Mouse (Mus musculus): ENCODE results near the gene Apom.
"Not testable (repeated sequence)": the region's sequence is repeated elsewhere in the genome, so short reads cannot be mapped to it uniquely, and the experiment has no call there.

The Apom gene

DNA sequence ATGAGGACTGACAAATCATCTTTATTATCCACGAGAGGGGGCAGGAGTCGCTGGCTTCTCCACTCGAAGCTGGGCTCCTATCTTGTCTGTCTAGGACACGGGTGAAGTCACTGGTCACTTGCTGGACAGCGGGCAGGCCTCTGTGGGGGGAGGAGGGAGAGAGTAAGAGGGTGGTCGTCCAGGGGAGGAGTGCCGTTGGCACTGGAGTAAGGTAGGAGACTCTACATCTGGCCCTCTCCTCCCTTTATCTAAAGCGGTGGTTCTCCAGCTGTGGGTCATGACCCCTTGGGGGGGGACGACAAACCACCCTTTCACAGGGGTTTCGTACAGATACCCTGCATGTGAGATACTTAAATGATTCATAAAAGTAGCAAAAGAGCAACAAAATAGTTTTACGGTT lies 2.9 kb downstream of the Apom start:
- no peak for DNase-seq (ENCODE audit: extremely low read depth, low read depth)

DNA sequence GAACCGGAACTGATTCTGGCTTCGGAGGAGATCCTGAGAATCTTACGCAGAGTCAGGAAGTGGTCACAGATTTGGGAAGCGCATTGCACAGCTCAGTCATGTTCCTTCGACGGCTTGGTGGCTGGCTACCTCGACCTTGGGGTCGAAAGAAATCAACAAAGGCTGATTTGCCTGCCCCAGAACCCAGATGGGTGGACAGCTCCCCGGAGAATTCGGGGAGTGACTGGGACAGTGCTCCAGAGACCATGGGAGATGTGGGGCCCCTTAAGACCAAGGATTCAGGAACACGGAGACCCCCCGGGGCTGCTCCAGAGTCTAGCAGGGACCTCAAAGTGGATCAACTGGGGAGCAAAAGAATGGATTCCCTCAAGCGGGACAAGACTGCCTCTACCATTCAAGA lies 4.8 kb downstream of the Apom start:
- DNase-seq (ENCODE audit: extremely low read depth, low read depth): no peak

DNA sequence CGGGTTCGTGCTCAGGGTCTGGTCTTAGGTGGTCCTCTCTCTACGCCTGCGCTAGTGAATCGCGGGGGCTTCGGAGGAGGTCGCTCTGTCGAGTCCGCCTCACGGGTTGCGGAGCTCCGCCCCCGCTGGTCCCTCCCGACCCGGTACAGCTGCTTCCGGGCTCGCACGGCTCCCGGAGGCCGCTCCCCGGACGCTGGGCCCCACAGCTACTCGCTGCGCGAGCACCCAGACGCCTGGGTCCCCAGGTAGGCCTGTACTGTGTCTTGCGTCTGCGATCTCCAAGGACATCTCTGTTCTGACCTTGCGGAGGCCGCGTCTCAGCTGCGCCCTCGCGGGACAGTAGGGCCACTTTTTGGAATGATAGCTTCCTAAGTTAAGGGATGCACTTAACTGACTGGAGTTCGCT lies 5.6 kb downstream of the Apom start, which contains the start of gene D17H6S53E:
TSS of gene D17H6S53E (plus strand) at position 168 of the 406 bp plus-strand sequence.
- DNase-seq (ENCODE audit: extremely low read depth, low read depth): no peak

DNA sequence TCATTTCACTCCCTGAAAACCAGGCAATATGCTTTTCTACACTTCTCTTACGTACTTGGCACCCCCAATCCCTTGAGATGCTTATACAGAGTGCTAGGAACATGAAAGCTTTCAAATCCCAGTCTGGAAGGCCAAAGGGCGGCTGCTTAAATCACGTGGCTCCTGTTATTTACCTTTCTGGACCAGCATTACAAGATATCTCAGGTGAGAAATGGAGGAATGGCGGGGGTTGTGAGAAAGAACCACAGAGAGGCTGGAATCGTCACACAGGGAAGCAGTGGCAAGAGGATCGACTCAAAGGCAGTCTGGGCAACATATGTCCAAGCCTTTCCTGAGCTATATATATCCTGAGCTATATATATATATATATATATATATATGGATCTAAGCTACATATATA lies 6.3 kb downstream of the Apom start:
- no peak for DNase-seq (ENCODE audit: extremely low read depth, low read depth)

GRCm38 (mm10) chr17:35125081-35125480 lies 6.8 kb downstream of the Apom start:
- no peak for DNase-seq (ENCODE audit: extremely low read depth, low read depth)

DNA sequence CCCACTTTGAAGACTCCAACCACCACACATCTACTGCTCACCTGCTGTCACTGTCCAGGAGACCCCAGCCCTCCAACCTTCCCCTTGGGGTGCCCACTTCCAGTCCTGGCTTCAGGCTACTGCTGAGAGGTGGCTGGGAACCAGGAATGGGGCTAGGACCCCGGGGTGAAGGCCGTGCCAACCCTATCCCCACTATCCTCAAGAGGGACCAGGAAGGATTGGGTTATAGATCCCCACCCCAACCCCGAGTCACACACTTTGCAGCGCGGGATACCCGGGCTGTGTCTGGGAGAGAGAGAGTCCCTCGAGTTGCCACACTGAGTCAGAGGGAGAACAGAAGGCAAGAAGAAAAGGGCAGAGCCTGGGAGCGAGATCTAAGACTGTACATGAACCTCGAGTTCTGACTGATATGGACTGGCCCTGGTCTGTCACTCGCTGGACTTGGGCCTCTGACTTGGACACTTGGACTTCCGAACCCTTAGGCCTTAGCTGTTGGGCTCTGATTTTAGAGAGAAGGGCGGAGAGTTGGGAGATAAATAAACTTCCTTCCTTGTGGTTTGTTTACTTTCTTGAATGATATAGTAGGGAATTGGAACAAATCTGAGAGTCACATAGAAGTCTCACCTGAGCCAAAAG lies 7.5 kb downstream of the Apom start:
- not testable (repeated sequence) for DNase-seq (ENCODE audit: extremely low read depth, low read depth)

GRCm38 (mm10) chr17:35123287-35123686 lies 8.6 kb downstream of the Apom start:
- DNase-seq (ENCODE audit: extremely low read depth, low read depth): not testable (repeated sequence)

DNA sequence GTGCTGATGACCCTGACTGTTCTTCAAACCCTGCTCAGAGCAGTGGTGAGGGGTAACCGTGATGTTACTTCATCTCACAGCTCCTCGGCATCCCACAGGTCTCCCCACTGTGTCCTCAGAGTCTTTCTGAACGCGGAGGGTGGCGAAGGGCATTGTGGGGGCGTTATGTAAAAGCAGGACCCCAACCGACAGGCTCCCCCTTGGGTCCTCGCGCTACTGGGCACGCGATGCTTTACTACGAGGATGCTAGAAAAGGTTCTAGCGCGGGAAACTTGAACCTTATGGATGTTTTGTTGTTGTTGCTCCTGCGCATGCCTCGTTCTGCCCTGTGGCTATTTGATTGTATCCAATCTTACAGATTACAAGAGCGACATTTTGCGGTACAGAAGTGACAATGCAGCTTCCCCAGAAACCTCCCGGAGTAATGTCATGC lies 10.0 kb downstream of the Apom start, which contains the start of gene Csnk2b:
TSS of gene Csnk2b (minus strand) at position 183 of the 433 bp plus-strand sequence.
- DNase-seq (ENCODE audit: extremely low read depth, low read depth): peak; percentile 25

DNA sequence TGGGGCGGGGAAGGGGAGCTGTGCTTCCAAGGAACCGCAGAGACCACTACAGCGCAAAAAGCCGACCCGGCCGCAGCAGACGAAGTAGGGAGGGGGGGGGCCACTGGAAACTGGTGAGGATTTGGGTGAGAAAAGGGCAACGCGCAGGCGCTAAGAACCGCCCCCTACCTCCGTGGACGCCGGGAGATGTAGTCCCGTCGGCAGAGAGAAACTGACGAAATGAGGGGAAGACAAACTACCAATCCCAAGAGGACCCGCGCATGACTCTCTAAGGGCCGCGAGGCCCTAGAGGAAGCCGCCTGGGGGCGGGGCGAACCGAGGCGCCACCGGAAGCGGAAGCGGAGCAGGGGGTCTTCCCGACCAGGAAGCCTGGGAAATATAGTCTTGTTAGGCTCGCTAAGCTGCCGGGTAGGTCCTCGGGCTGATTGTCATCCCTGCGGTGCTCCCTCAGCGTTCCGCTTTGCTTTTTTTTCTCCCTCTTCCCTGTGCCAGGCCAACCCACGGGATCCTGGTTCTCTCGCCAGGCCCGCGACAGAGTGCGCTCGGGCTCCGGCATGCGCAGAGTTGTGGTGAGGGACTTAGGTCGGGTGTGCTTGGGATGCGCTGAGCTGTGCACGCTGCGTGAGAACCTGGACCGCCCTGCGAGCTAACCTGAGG lies 10.6 kb downstream of the Apom start, which contains the start of gene Gpank1:
TSS of gene Gpank1 (plus strand) at position 313 of the 657 bp plus-strand sequence.
- peak; percentile 87 for DNase-seq (ENCODE audit: extremely low read depth, low read depth)

- DNase-seq (ENCODE audit: extremely low read depth, low read depth): no peak
Observed at GRCm38 (mm10) chr17:35120745-35121142, 11.1 kb downstream of the Apom start.

DNA sequence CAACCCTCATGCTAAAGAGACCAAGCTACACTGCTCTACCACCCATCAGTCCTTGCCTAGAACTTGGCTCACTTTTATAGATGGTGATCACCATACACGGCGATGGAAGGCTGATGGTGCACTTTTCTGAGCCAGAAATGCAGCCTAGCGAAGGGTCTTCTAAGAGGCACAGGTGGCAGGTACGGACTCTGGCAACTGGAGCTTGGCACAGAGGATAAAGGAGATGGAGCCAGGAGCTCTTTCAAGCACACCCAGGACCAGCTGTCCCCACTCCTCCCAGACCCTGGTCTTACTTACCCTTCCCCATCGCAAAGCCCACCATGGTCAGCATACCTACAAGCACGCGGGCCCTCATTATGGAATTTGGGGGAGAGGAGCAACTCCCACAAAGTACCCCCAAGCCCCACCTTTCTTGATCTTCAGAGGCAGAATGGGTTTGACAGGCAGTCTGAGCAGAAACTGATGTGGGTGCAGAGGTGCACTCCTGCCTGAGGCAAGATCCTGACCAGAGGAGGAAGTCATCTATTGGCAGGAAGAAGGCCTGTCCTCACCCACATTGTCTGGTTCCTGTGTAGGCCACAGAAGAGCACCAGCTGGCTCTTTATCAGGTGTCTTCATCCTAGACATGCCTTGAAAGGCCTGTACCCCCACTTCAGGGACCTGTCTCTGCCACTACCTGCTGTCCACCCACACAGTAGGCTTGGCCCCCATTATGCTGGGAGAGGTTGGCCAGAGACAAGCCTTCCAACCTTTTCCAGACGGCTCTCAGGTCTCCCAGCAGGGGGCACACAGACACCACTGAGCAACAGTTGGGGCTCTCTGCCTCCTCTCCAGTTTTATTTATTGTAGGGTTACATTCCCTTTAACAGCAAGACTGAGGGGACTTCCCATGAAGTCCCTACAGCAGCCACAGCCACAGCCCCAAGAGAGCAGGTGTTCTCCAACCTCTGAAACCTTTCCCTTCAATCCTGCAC lies 16.5 kb downstream of the Apom start, which contains the start of gene Ly6g5b:
TSS of gene Ly6g5b (minus strand) at position 383 of the 974 bp plus-strand sequence.
- DNase-seq (ENCODE audit: extremely low read depth, low read depth): peak; percentile 17

GRCm38 (mm10) chr17:35111774-35112173 lies 20.1 kb downstream of the Apom start:
- DNase-seq (ENCODE audit: extremely low read depth, low read depth): no peak

- no peak for DNase-seq (ENCODE audit: extremely low read depth, low read depth)
Observed at GRCm38 (mm10) chr17:35108097-35108496, 23.8 kb downstream of the Apom start, which contains the start of gene Ly6g5c. Gene Ly6g5c, plus strand, starts transcription at chr17:35108279.

DNA sequence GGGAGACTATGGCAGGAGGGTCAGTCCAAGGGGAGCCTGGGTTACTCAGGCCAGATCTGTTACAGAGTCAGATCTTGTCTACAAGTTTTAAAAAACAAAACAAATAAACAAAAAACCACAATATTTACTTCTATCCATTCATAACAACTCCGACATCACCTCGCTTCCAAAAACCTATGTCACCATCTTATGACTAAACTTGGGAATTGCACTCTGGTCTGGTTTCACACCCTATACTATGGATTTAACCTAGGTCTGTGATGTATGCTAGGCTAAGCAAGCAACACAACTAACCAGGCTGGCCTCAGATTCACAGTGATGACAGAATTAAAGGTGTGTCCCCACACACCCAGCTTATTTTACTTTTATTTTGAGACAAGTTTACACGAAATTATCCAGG lies 25.3 kb downstream of the Apom start:
- no peak for DNase-seq (ENCODE audit: extremely low read depth, low read depth)

GRCm38 (mm10) chr17:35105740-35106389 lies 26.0 kb downstream of the Apom start:
- DNase-seq (ENCODE audit: extremely low read depth, low read depth): no peak

- peak; percentile 79 for DNase-seq (ENCODE audit: extremely low read depth, low read depth)
Observed at GRCm38 (mm10) chr17:35104754-35105153, 27.1 kb downstream of the Apom start.

DNA sequence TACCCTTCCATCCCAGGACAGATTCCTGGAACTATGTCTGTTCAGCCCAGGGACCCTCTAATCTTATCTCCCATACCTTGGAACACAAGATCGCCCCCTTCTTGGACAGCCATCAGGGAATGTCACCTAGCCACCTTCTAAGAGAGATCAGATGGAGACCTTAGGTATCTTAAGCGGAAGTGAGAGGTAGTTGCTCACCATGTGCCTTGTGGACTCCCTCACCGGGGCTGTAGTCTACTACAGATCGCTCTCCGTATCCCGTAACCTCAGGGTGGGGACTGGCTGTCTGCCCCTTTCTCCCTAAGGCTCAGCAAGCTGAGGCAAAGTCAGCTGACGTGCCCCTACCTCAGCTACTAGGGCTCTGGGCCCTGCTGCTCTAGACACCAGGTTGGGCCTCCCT lies 27.8 kb downstream of the Apom start:
- DNase-seq (ENCODE audit: extremely low read depth, low read depth): no peak

DNA sequence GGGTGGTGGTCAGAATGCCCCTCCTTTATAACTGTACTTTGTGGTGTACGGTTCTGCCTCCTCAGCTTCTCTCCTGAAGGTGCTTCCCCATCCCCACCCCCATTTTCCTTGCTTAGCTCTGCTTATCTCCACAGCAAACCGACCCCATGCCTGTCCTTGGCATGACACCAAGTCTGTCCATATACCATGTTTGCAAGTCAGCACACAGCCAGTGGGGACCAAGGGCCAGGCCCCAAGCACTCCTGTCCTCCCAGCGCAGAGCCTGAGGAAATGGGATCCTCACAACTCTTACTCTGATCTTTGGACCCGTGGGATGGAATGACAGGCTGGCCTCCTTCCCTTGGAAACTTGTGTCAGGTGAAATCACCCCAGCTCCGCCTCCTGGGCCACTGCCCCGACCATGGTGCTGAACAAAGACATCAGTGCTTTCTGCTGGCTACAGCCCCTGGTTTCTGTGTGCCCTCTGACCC lies 28.6 kb downstream of the Apom start:
- DNase-seq (ENCODE audit: extremely low read depth, low read depth): peak; percentile 93

DNA sequence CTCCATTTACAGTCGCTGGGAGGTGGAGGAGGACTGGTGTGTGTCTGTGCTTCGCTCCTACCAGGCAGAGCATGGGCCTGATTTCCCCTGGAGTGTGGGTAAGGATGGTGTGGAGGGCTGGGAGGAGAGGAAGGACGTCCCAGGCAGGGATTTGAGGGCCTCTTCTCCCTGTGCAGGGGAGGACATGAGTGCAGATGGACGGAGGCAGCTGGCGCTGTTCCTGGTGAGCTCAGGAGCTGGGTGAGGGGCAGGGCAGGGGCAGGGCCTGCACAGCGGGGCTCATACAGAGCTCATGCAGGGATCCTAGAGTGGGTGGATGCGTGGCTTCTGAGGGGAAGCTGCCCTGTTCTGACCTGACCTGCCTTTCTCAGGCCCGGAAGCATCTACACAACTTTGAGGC lies 29.6 kb downstream of the Apom start:
- DNase-seq (ENCODE audit: extremely low read depth, low read depth): no peak

DNA sequence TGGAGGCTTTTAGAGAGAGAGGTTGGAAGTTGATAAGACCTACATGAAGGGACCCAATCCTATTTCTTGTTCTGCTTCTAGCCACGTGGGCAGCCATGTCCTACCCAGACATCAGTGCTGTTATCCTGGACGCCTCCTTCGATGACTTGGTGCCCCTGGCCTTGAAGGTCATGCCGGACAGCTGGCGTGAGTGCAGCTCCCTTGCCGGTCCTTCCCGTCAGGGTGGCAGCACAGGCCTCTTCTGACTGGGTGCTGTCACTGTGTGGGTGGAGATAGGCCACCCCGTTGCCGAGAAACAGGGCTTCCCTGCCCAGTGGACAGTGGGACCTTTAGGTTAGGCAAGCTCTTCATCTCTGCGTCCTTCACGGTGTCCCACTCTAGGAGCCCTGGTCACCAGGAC lies 30.7 kb downstream of the Apom start:
- DNase-seq (ENCODE audit: extremely low read depth, low read depth): no peak

Measured in MEL-GATA-1-ER (cell line).